Mouse (Mus musculus) CH12.LX (cell line): ENCODE results near the gene Vsig8. TPM values are rescaled to one million over a fixed set of nuclear protein-coding genes. Genes with fewer than 3 reads are reported as not detected.

Experiments used
- DNase-seq: peaks from one replicate; pipeline ENCODE4 v3.0.0-alpha.2; 2013; ENCODE audit errors: extremely low read depth
- H3K27ac ChIP-seq: 2 replicates; pipeline ENCODE4 v1.5.1; 2012; ENCODE audit warnings: low read depth, mild to moderate bottlenecking, control low read depth, moderate library complexity; ENCODE audit not compliant: insufficient read depth
- H3K27me3 ChIP-seq: replicated peaks from 2 replicates; pipeline ENCODE3; 2012; ENCODE audit warnings: inconsistent platforms
- H3K36me3 ChIP-seq, 2 experiments: replicated peaks in 1 of 2; 2 replicates each; pipeline versions ENCODE3 to v1.6.1; 2012; ENCODE audit warnings: inconsistent platforms in 1 of 2, low read length in 1 of 2, mild to moderate bottlenecking in 1 of 2, mixed read lengths in 1 of 2, moderate library complexity in 1 of 2; ENCODE audit not compliant: control insufficient read depth in 1 of 2, insufficient read depth in 1 of 2
- H3K4me1 ChIP-seq, 2 experiments: 2 replicates each; pipeline ENCODE4 v1.6.1; 2012; ENCODE audit warnings: inconsistent platforms in 1 of 2, moderate library complexity in 1 of 2; ENCODE audit not compliant: insufficient read depth in 2 of 2, control insufficient read depth in 1 of 2
- H3K4me2 ChIP-seq: 2 replicates; pipeline ENCODE4 v1.6.1; 2012; ENCODE audit warnings: low read depth, mild to moderate bottlenecking, control low read depth; ENCODE audit not compliant: poor library complexity, insufficient read depth, severe bottlenecking
- H3K4me3 ChIP-seq, 3 experiments: fragments of 150-350 bp in 1 of 3; sonication (generic) in 1 of 3; replicated peaks in 1 of 3; 2 replicates each; pipeline versions ENCODE3 to v1.5.1; 2011 to 2012; ENCODE audit warnings: low read depth in 2 of 3, low read length in 2 of 3, mild to moderate bottlenecking in 2 of 3, moderate library complexity in 2 of 3, control low read depth in 1 of 3, improper control_type of control experiment in 1 of 3, inconsistent platforms in 1 of 3, mixed read lengths in 1 of 3; ENCODE audit not compliant: poor library complexity in 1 of 3
- H3K79me2 ChIP-seq: replicated peaks from 2 replicates; pipeline ENCODE4 v1.6.1; 2012; ENCODE audit warnings: mild to moderate bottlenecking, moderate library complexity; ENCODE audit not compliant: control insufficient read depth, poor library complexity, insufficient read depth, severe bottlenecking; ENCODE audit errors: extremely low read depth
- H3K9ac ChIP-seq: 2 replicates; pipeline ENCODE4 v1.6.1; 2012; ENCODE audit warnings: low read depth, mild to moderate bottlenecking, control low read depth, moderate library complexity; ENCODE audit not compliant: insufficient read depth
- H3K9me3 ChIP-seq: replicated peaks from 2 replicates; pipeline ENCODE3; 2012; ENCODE audit warnings: low read length, inconsistent platforms, mixed read lengths
- BHLHE40 ChIP-seq: IDR thresholded peaks from 2 replicates; pipeline ENCODE4 v1.6.1; 2011; ENCODE audit warnings: mild to moderate bottlenecking, low read depth, low read length, improper control_type of control experiment
- CHD1 ChIP-seq: IDR thresholded peaks from 2 replicates; pipeline ENCODE4 v1.6.1; 2012; ENCODE audit warnings: low read depth, low read length, improper control_type of control experiment, inconsistent platforms
- CHD2 ChIP-seq: IDR thresholded peaks from 2 replicates; pipeline ENCODE4 v1.6.1; 2011; ENCODE audit warnings: low read length, improper control_type of control experiment
- CTCF ChIP-seq, 2 experiments: IDR thresholded peaks in 1 of 2; conservative IDR thresholded peaks in 1 of 2; 2 replicates each; pipeline ENCODE4 v1.5.1; 2011 to 2012; ENCODE audit warnings: low read depth in 2 of 2, low read length in 2 of 2, improper control_type of control experiment in 1 of 2, inconsistent platforms in 1 of 2, mild to moderate bottlenecking in 1 of 2, moderate library complexity in 1 of 2
- E2F4 ChIP-seq: IDR thresholded peaks from 2 replicates; pipeline ENCODE4 v1.6.1; 2011; ENCODE audit warnings: low read depth, low read length, improper control_type of control experiment; ENCODE audit not compliant: insufficient replicate concordance
- ELF1 ChIP-seq: IDR thresholded peaks from 2 replicates; pipeline ENCODE4 v1.6.1; 2014; ENCODE audit warnings: low read depth, mild to moderate bottlenecking, inconsistent platforms, low read length, improper control_type of control experiment
- EP300 ChIP-seq: IDR thresholded peaks from 2 replicates; pipeline ENCODE4 v1.6.1; 2011; ENCODE audit warnings: low read length, improper control_type of control experiment
- GABPA ChIP-seq: IDR thresholded peaks from 2 replicates; pipeline ENCODE4 v1.6.1; 2012; ENCODE audit warnings: low read depth, low read length, improper control_type of control experiment, inconsistent platforms; ENCODE audit not compliant: insufficient replicate concordance
- IRF4 ChIP-seq: IDR thresholded peaks from 2 replicates; pipeline ENCODE4 v1.6.1; 2014; ENCODE audit warnings: low read depth, mild to moderate bottlenecking, inconsistent platforms, low read length, improper control_type of control experiment
- JUN ChIP-seq: IDR thresholded peaks from 2 replicates; pipeline ENCODE4 v1.6.1; 2011; ENCODE audit warnings: low read depth, mild to moderate bottlenecking, low read length, improper control_type of control experiment, moderate library complexity; ENCODE audit not compliant: insufficient read depth
- KAT2A ChIP-seq: IDR thresholded peaks from 2 replicates; pipeline ENCODE4 v1.6.1; 2012; ENCODE audit warnings: low read length, improper control_type of control experiment, inconsistent platforms; ENCODE audit not compliant: insufficient replicate concordance
- MAZ ChIP-seq: IDR thresholded peaks from 2 replicates; pipeline ENCODE4 v1.6.1; 2012; ENCODE audit warnings: low read depth, mild to moderate bottlenecking, inconsistent platforms, low read length, improper control_type of control experiment, moderate library complexity
- MEF2A ChIP-seq: IDR thresholded peaks from 2 replicates; pipeline ENCODE4 v1.6.1; 2014; ENCODE audit warnings: low read depth, mild to moderate bottlenecking, inconsistent platforms, low read length, improper control_type of control experiment, borderline replicate concordance
- MYC ChIP-seq: IDR thresholded peaks from 2 replicates; pipeline ENCODE4 v1.6.1; 2011; ENCODE audit warnings: low read depth, mild to moderate bottlenecking, improper control_type of control experiment, low read length
- NELFE ChIP-seq: IDR thresholded peaks from 2 replicates; pipeline ENCODE4 v1.6.1; 2011; ENCODE audit warnings: low read depth, low read length, improper control_type of control experiment
- NRF1 ChIP-seq: IDR thresholded peaks from 2 replicates; pipeline ENCODE4 v1.6.1; 2014; ENCODE audit warnings: low read depth, mild to moderate bottlenecking, inconsistent platforms, low read length, improper control_type of control experiment, moderate library complexity
- PAX5 ChIP-seq: IDR thresholded peaks from 2 replicates; pipeline ENCODE4 v1.6.1; 2012; ENCODE audit warnings: low read length, inconsistent platforms, mixed read lengths
- POLR2A ChIP-seq: IDR thresholded peaks from 2 replicates; pipeline ENCODE4 v1.6.1; 2011; ENCODE audit warnings: low read depth, mild to moderate bottlenecking, improper control_type of control experiment, low read length
- POLR2AphosphoS2 ChIP-seq: IDR thresholded peaks from 2 replicates; pipeline ENCODE4 v1.6.1; 2011; ENCODE audit warnings: low read depth, low read length, improper control_type of control experiment
- RAD21 ChIP-seq: IDR thresholded peaks from 2 replicates; pipeline ENCODE4 v1.6.1; 2011; ENCODE audit warnings: low read depth, mild to moderate bottlenecking, low read length, improper control_type of control experiment, moderate library complexity
- RCOR1 ChIP-seq: conservative IDR thresholded peaks from 2 replicates; pipeline ENCODE4 v1.6.1; 2012; ENCODE audit warnings: low read depth, mild to moderate bottlenecking, inconsistent platforms, low read length, improper control_type of control experiment
- SIN3A ChIP-seq: IDR thresholded peaks from 2 replicates; pipeline ENCODE4 v1.6.1; 2012; ENCODE audit warnings: low read length, improper control_type of control experiment, inconsistent platforms
- SMC3 ChIP-seq: IDR thresholded peaks from 2 replicates; pipeline ENCODE4 v1.6.1; 2011; ENCODE audit warnings: low read depth, low read length, improper control_type of control experiment
- TCF12 ChIP-seq: IDR thresholded peaks from 2 replicates; pipeline ENCODE4 v1.6.1; 2014; ENCODE audit warnings: low read depth, mild to moderate bottlenecking, inconsistent platforms, low read length, improper control_type of control experiment
- UBTF ChIP-seq: IDR thresholded peaks from 2 replicates; pipeline ENCODE4 v1.6.1; 2012; ENCODE audit warnings: low read depth, mild to moderate bottlenecking, inconsistent platforms, low read length, improper control_type of control experiment, moderate library complexity
- USF2 ChIP-seq: conservative IDR thresholded peaks from 2 replicates; pipeline ENCODE4 v1.6.1; 2011; ENCODE audit warnings: low read depth, low read length, improper control_type of control experiment
- ZC3H11A ChIP-seq: IDR thresholded peaks from 2 replicates; pipeline ENCODE4 v1.6.1; 2012; ENCODE audit warnings: low read depth, mild to moderate bottlenecking, inconsistent platforms, low read length, improper control_type of control experiment
- ZKSCAN1 ChIP-seq: IDR thresholded peaks from 2 replicates; pipeline ENCODE4 v1.6.1; 2012; ENCODE audit warnings: low read depth, inconsistent platforms, low read length, improper control_type of control experiment, borderline replicate concordance
- ZMIZ1 ChIP-seq: IDR thresholded peaks from 2 replicates; pipeline ENCODE4 v1.6.1; 2012; ENCODE audit warnings: low read depth, mild to moderate bottlenecking, inconsistent platforms, low read length, improper control_type of control experiment
- ZNF384 ChIP-seq: IDR thresholded peaks from 2 replicates; pipeline ENCODE4 v1.6.1; 2012; ENCODE audit warnings: low read depth, low read length, improper control_type of control experiment, inconsistent platforms
- dilution Hi-C: fragments of 300-500 bp; cut with MboI; formaldehyde crosslinking; loops from 2 replicates; pipeline ENCODE4 v1.14.3; 2020; ENCODE audit warnings: low sequenced_read_pairs; ENCODE audit not compliant: extremely low pct_unique_long_range_greater_than_20kb, extremely low pct_ligation_motif_present
- in situ Hi-C: fragments of 300-500 bp; cut with MboI; formaldehyde crosslinking; loops from 3 replicates; pipeline ENCODE4 v1.14.3; 2019; ENCODE audit warnings: low sequenced_read_pairs, low pct_ligation_motif_present, low pct_unique_long_range_greater_than_20kb, mixed read lengths
- polyA plus RNA-seq: library from polyadenylated mRNA; unstranded; fragments of >175 nt; gene quantifications from 2 replicates; pipeline ENCODE4 v1.2.1, GENCODE M21; 2012; ENCODE audit warnings: low read depth; ENCODE audit not compliant: insufficient read length
- total RNA-seq, 2 experiments: library from RNA; depleted of rRNA; stranded (reverse); fragments of 300-350 nt in 1 of 2; fragments of >200 nt in 1 of 2; gene quantifications; 2 replicates each; pipeline ENCODE4 v1.2.3; 2012 to 2014

Vsig8 gene
- total and polyA plus RNA-seq, 3 experiments = 0.17 to 0.29 TPM; not detected in 1

DNA sequence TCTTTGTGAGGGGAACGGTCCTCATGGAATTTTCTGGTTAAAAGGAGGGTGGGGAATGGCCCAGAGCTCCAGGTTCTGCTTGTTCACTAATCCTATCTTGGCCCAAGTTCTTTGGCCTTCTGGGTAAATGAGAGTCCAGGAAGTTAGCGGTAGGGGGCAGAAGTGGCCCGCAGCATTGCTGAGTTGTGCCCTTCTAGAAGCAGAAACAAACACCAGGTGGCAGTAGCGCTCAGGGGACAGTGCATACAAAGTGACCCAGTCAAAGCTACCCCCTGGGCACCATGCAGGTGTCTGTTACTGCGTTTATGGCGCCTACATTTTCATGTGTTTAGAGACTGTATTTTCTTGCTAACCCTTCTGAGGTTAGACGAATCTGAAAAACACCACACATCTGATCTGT lies 27.0 kb upstream of the Vsig8 start:
- no peak overlapping the region for H3K27ac ChIP-seq
- H3K4me1 ChIP-seq = peaks cover 6 to 36% of the 10 kb centered on the region in 2 experiments
- H3K36me3 ChIP-seq = no peaks in the 10 kb centered on the region
- H3K4me3 ChIP-seq = no peak overlapping the region
- H3K9ac ChIP-seq = no peak overlapping the region
- no peak overlapping the region for H3K4me2 ChIP-seq
- DNase-seq = peak; percentile 95
- in situ Hi-C loops (no loop called here), dilution Hi-C loops (no loop called here)
- no peaks in the 10 kb centered on the region for H3K79me2 ChIP-seq
- H3K9me3 ChIP-seq = no peaks in the 10 kb centered on the region
- peaks cover 21% of the 10 kb centered on the region for H3K27me3 ChIP-seq
- TF ChIP-seq ZKSCAN1 = no peak
- no peak for TF ChIP-seq USF2
- no peak; the same call in 1 of the 2 replicates for TF ChIP-seq ZNF384
- TF ChIP-seq BHLHE40 = no peak
- TF ChIP-seq MYC = peak; percentile 50; the same call in 1 of the 2 replicates
- TF ChIP-seq POLR2AphosphoS2 = no peak
- no peak for TF ChIP-seq PAX5
- peak; percentile 34; the same call in 1 of the 2 replicates for TF ChIP-seq TCF12
- no peak for TF ChIP-seq GABPA
- no peak for TF ChIP-seq CHD2
- TF ChIP-seq NELFE = peak; percentile 90; the same call in 1 of the 2 replicates
- no peak for TF ChIP-seq RCOR1
- TF ChIP-seq CHD1 = no peak
- TF ChIP-seq ZMIZ1 = no peak
- TF ChIP-seq NRF1 = no peak
- TF ChIP-seq ELF1 = peak; percentile 89
- TF ChIP-seq EP300 = no peak
- no peak for TF ChIP-seq JUN
- TF ChIP-seq SMC3 = peak; percentile 100
- TF ChIP-seq SIN3A = no peak; the same call in 1 of the 2 replicates
- peak; percentile 82 to 100 for TF ChIP-seq CTCF (conservative IDR thresholded peaks at IDR 0.05 in 1 of 2, IDR thresholded peaks at IDR 0.05 in 1 of 2; ENCODE audit: low read depth in 2 of 2, low read length in 2 of 2)
- TF ChIP-seq E2F4 = no peak
- 0 out of 2 replicates have a peak, but pooled peaks have one; percentile 43 for TF ChIP-seq MAZ
- TF ChIP-seq KAT2A = no peak
- peak; percentile 46; the same call in 1 of the 2 replicates for TF ChIP-seq MEF2A
- no peak for TF ChIP-seq UBTF
- no peak; the same call in none of the 2 replicates for TF ChIP-seq RAD21
- no peak for TF ChIP-seq POLR2A
- TF ChIP-seq IRF4 = peak; percentile 70; the same call in 1 of the 2 replicates
- peak; percentile 92 for TF ChIP-seq ZC3H11A
